Mouse (Mus musculus): ENCODE measurements around the gene Pramel1.
"Not testable (repeated sequence)": the region's sequence is repeated elsewhere in the genome, so short reads cannot be mapped to it uniquely, and the experiment has no call there.

Pramel1 gene

DNA sequence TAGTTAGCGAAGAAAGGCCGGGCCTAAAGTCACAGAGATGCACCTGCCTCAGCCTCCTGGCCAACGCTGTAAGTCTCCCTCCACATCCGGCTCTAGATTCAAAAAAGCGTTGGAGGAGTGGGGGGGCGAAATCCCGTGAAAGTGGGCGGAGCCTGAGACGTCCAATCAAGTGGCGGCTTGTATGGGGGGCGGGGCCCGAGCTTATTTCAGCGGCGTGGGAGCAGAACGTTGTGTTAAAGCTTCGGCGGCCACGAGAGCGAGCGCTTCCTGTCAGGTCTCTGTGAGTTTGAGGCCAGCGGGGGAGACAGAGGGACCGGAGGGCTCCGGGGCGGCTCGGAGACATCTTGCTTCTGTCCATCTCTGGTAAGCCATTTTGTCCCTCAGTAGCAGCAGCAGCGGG, at the start of gene Pramel1:
Pramel1 (plus strand) TSS at position 248 of the 400 bp plus-strand sequence.
- no peak for DNase-seq (ENCODE audit: low spot score)

DNA sequence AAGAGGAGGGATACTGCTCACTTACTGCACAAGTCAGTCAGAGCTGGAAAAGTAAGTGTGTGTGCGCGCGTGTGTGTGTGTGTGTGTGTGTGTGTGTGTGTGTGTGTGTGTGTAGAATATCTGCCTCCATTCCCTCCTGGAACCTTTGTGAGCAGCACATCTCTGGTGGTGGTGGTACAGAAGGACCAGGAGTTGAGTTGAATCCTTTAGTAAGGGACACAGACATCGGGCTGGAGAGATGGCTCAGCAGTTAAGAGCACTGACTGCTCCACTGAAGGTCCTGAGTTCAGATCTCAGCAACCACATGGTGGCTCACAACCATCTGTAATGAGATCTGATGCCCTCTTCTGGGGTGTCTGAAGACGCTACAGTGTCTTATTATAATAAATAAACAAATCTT, 48.7 kb upstream of the Pramel1 start:
- DNase-seq (ENCODE audit: low spot score), result not testable (repeated sequence)

DNA sequence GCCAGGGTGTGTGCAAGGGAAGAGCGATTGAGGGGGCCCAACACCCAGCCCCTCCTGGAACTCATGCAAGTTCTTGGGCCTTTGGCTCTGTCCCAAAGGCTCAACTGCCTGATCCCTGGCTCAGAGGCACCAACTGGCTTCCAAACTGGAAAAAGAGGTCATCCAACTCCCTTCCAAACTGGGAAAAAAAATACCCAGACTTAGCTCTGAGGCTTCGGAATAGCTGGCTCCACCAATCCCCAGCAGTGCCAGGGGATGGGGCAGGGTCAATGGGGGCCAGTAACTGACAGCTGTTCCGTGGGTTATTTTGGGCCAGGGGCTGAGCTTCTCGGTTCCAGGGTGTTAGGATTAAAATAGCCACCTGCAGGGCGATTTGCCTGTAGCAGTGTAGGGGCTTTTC, 45.5 kb upstream of the Pramel1 start:
- DNase-seq (ENCODE audit: low spot score), result no peak

DNA sequence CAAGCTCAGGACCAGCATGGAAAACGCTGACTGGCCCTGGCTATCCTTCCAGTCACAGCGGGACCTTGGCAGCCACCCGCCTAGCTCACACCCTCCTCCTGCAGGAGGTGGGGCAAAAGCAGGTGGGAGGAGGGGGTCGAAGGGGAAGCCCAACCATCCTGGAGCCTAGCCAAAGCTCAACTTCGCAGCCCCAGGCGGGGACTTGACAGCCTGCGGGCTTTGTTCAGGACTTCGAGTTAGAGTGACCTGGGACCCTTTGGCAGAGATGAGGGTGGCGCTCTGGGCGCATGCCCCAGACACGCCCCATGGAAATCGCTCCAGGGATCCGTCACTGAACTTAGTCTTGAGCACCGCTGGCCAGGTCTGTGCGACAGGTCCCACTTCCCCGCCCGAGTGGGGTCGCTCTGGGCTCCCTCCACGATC, 44.7 kb upstream of the Pramel1 start, which contains the start of gene Lrrc38:
Lrrc38 (plus strand) TSS at position 274 of the 423 bp plus-strand sequence.
- DNase-seq (ENCODE audit: low spot score), result no peak

DNA sequence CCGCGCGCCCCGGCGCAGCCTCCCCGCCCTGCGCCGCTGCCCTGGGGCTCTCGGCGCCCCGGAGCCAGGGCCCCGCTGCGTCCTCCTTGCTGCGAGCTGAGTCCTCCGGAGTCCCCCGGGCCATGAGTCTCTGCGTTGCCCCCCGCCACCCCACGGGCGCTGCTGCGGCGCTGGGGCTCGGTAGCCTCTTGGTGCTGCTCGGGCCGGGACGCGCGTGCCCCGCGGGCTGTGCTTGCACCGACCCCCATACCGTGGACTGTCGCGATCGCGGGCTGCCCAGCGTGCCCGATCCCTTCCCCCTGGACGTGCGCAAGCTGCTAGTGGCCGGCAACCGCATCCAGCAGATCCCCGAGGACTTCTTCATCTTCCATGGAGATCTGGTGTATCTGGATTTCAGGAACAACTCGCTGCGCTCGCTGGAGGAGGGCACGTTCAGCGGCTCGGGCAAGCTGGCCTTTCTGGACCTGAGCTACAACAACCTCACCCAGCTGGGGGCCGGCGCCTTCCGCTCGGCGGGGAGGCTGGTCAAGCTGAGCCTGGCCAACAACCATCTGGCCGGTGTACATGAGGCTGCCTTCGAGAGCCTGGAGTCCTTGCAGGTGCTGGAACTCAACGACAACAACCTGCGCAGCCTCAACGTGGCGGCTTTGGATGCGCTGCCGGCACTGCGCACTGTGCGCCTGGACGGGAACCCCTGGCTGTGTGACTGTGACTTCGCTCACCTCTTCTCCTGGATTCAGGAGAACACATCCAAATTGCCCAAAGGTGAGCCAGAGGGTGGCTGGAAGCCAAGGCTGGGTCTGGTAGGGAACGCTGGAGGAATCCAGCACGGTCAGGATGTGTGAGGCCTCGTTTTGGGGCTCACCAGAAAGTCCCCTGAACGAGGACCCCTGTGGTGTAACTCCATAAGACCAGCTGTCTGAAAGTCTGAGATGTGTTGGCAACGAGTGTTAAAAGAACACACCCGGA, 43.9 kb upstream of the Pramel1 start:
- DNase-seq (ENCODE audit: low spot score), result no peak

DNA sequence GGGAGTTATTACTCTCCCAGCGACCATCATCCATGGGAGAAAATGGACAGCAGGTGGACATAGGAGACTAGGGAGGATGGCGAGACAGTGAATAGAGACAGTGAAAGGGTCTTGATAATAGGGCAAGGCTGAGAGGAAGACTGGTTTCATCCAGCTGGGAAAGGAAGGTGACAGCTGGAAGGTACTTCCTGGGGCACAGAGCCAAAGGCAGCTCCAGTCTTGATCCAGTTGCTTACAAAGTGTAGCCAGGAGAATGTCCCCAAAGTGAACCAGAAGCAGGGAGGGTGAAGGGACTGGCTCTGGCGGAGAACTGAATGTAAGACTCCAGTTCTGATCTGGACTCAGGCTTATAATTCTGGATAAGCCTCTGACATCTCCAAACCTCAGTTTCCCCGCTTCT, 41.9 kb upstream of the Pramel1 start:
- no peak for DNase-seq (ENCODE audit: low spot score)

DNA sequence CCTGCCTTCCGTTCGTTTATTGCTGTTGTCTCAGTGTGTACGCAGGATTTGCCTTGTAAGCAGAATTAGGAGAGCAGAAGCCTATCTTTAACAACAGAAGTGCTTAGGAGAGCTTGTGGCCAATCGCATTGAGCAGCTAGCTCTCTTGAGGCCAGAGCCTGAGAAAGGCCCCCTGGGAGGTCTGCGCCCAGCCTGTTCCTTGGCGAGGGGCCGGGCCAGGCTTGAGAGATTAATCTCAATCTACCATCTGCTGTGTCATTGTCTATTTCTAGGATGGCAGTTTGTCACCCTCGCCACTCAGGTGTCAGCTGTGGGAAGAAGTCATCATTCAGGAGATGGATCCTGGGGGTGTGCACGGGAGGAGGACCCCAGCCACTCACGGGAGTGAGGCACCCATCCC, 32.7 kb upstream of the Pramel1 start:
- DNase-seq (ENCODE audit: low spot score), result no peak

DNA sequence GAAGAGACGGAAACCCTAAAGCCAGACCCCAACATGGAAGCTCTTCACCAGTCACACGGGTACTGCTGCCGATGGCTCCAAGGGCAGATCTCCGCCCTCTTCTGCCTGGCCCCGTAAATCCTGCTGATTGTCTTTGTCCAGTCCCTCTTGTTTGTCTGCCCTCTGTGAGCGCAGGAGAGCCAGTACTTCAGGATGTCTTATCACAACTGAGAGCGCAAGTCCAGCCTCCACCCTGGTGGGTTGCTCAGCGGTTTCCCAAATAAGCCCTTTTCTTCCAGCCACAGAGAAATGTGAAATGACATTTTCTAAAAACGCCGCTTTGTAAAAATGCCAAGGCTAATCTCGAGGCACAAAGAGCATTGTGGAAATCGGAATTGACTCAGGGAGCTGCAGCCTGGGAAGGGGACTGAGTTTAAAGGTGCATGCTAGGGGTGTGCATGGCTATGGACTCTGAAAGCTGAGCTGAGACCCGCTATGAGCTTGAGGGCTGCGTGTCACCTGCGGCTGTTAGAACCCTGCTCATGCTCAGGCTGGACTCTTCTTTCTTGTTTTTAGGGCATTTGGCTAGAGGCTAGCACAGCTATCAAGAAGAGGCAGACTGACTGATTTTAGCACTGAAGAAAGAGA, 27.7 kb upstream of the Pramel1 start:
- no peak for DNase-seq (ENCODE audit: low spot score)

DNA sequence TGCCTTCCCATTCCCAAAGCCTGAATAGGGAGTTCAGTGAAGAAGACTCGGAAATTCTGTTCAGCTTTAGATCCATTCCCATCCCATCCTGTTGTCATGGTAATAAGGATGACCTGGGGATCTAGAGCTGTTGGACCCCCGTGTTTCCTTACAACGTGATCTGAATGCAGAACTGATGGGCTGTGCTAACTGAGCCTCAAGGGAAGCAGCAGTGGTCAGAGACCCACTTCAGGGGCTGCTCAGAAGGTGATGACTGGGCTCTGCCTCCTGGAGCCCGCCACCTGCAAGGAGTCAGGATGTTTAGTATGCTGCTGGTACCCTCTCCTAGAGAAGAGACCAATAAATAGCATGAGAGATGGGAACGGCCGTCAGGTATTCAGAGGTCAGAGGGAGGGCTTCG, 14.7 kb upstream of the Pramel1 start:
- DNase-seq (ENCODE audit: low spot score), result no peak

DNA sequence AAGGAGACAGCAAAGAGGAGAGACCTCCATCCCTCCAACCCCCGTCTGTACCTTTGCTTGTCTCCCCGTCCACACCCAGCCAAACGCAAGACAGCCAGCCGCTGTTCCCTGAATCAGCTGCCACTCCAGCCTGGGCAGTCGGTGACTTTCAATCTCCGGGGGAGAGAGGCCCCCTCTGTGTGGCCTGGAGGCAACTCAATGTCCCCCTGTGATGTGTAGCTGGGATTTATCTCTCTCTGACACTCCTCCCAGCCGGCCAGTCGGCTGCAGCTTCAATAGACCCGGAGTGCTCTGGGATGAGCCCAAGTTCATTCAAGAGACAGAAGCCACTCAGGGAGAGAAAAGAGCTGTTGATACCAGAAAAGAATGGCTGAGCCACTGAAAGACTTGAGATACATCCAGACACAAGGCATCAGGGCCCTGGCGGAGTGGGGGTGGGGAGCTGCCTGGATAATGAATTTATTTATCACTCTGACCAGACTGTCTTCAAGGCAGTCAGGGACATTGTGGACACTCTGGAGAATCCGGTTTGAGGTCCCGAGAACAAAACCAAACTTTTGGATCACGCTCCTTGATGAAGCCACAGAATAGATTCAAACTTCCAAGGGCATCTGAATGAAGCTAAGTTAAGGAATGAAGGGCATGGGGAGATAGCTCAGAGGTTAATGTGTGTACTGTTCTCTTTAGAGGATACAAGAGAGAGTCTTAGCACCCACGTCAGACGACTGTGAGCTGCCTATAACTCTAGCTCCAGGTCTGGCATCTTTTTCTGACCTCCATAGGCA, 14.1 kb upstream of the Pramel1 start:
- DNase-seq (ENCODE audit: low spot score), result no peak

DNA sequence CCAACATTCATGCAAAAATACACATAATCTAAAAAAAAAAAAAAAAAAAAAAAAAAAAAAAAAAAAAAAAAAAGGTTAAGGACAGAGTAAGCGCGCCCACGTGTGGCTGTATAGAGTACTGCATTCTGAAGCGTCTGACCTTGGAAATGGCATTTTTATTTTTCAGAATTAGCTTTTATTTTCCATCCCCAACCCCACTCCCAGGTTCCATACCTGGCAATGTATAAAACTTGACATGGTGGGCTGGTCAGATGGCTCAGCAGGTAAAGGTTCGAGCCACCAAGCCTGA, 13.6 kb upstream of the Pramel1 start:
- peak; percentile 39 for DNase-seq (ENCODE audit: low spot score)

DNA sequence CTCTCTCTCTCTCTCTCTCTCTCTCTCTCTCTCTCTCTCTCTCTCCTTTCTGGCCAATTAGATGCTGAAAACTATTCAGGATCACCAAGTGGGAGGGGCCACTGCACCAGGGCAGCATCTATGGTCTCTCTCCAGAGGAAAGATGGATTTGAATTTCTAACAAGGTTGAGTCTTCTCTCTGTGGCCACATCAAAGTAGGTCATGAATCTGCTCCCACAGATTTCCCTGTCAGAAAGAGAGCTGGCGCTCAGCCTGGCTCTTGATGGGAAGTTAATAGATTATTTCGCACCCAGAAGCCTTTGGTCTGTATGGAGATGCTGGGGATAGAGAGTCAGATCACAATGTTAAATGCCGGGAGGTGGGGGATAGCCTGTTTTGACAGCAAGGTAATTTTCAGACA, 12.1 kb upstream of the Pramel1 start:
- DNase-seq (ENCODE audit: low spot score), result no peak

DNA sequence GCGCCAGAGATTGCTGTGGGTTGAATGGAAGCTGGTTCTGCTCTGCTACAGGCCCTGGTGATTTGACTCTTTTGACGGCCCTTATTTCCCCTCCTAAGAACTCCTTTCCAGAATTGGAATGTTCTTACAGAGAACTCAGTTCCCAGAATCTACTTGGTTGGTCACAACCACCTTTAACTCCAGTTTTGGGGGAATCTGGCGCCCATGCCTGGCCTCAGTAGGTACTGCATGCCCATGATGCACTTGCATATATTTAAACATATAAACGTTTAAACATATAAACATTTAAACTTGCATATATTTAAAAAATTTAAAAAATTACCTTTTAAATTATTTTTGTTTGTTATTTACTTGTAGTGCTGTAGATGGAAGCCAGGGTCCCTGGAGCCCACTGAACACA, 10.6 kb upstream of the Pramel1 start:
- DNase-seq (ENCODE audit: low spot score), result no peak

DNA sequence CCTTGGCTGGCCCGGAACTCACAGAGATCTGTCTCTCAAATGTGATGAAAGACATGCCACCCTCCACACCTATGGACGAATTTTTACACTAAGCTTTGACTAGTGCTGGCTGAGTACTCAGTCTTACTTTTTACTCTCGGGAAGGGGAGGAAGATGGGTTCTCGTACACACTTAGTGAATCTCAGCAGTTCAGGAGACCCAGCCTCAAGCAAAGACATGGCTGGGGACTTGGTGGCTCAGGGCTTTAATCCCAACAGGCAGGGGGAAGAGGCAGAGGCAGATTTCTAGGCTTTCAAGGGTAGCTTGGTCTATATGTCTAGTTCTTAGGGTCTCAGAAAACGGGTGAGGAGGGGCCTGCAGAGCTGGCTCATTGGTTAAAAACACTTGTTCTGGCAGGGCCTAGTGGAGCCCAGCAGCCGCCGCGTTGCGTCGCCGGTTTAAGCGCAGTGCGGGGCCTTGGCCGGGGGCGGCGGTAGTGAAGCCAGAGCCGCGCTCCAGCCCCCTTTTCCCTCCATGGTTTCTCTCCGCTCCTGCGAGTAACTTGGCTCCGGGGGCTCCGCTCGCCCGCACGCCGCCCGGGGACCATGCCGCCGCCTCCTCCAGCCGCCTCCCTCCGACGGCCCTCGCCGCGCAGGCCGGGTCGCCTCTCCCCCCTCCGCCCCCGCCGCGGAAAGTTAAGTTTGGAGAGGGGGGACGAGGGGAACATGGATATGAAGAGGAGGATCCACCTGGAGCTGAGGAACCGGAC, 5.1 kb upstream of the Pramel1 start:
- DNase-seq (ENCODE audit: low spot score), result peak; percentile 20

DNA sequence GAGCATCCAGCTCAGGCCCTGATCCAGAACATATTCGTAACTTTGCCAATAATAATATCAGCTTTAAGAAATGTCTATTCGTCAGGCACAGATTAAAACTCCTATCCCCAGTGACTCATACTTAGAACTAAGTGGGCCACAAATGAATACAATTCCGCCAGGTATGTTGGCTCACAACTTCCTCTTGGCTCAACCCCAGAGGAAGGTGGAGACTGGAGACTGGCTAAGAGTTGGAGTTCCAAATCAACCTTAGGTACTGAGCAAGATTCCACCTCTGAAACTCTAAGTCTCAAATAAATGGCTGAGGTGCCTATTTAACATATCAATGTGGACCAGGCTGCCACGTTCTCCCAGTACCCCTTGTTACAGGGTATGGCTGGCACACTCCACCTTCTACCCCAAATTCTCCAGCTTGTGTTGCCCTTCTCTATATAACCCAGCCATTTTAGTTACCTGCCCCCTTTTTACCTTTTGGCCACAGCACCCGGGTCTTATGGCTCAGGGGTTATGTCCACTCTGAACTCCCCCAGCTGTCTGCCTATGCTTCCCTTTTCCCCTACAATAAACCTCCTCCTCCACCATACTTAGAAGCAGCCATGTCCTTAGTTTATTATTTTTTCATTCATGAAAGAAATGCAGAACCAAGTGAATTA, 17.5 kb downstream of the Pramel1 start:
- peak; percentile 10 for DNase-seq (ENCODE audit: low spot score)

DNA sequence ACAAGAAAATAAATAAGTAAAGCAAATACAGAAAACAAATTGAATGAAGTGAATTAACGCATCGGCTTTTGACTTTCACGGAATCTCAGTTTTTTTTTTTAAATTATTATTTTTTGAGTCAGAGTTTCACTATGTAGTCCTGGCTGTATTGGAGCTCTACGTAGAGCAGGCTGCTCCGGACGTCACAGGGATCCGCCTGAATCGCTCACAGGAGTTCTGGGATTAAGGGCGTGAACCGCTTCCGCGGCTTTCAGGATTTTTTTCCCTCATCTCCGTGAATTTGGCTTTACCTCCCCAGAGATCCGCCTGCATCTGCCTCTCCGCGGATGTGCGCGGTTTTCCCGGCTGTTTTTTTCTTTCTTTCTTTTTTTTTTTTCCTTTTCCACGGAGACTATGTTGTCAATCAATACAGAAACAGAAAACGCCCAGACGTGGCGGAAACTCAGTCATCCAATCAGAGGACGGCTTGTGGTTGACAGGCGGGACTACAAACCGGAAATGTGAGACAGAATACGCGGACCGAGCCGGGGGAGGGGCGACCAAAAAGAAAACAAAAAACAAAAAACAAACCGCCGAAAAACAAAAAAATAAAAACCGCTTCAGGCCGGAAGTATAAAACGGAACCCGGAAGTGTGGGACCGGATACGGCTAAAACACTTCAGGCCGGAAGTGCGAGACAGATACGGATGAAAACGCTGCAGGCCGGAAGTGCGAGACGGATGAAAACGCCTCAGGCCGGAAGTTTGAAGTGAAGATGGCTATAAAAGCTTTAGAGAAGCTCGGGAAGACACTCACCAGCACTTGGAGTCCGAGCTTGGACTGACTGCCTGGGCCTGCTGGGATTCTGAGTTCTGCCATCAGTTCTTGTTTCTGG, 18.2 kb downstream of the Pramel1 start, which contains the start of gene Pramef8:
Pramef8 (plus strand) TSS at position 208 of the 874 bp plus-strand sequence.
- peak; percentile 79 for DNase-seq (ENCODE audit: low spot score)

DNA sequence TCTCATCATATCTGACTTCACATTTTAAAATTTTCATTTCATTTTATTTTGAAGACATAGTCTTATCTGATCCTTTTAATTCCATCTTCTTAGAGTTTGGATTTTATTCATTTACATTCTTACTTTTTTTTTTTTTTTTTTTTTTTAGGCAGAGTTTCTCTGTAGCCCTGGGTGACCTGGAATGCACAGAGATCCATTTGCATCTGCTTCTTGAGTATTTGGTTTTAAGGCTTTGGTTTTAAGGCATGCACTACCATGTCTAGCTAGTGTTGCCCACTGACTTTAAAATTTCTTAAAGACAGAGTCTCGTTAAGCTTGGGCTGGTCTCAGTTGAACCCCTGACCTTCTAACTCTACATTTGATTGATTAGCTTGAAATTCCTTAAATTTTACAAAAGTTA, 19.4 kb downstream of the Pramel1 start:
- DNase-seq (ENCODE audit: low spot score), result no peak

DNA sequence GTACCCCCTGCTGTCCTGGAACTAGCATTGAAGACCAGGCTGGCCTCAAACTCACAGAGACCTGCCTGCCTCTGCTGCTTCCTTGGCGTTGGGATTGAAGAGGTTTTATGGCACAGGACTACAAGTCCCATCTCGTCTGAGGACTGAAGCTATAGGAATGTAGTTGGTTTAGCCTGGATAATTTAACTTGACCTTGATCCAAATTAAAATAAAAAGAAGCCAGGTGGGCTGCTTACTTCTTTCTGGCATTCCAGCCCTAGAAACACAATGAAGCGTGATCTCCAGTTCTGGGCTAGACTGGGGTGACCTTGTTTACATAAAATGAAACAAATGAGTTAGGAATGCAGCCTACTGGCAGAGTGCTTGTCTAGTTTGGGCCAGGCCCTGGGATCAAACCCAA, 19.9 kb downstream of the Pramel1 start:
- no peak for DNase-seq (ENCODE audit: low spot score)

DNA sequence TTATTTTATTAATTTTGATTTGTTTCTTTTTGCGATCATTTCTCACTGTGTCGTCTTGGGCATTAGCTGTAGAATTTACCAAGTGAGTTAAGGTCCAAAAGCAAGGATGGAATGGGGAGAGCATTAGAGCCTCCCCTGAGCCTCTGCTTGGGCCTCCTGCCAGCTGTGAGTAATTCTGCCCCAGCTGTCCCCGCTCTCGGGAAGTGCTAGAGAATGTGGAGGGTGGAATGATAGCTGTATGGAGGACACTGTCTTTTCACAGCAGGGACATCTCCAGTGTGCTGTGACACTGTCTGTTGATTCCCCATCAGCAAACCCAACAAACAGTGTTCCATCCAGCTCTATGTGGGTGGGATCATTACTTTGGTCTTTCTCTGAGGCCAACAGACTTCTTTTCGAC, 32.5 kb downstream of the Pramel1 start:
- DNase-seq (ENCODE audit: low spot score), result not testable (repeated sequence)
